Mouse (Mus musculus) mouse embryonic stem cell (cell line): ENCODE data around the gene Dock8.

Experiments used
- in situ Hi-C, 2 experiments: fragments of 300-500 bp; cut with MboI; formaldehyde crosslinking; loops; 1 replicate in 1 of 2; 3 replicates in 1 of 2; pipeline ENCODE4 v1.14.3; 2019 to 2020; ENCODE audit warnings: low sequenced_read_pairs in 2 of 2, low pct_unique_long_range_greater_than_20kb in 1 of 2, mixed read lengths in 1 of 2; ENCODE audit not compliant: unreplicated experiment in 1 of 2

Dock8 gene

GRCm38 (mm10) chr19:25096316-25096715 lies 97.0 kb downstream of the Dock8 start:
- in situ Hi-C loops: no loop called here

GRCm38 (mm10) chr19:25096986-25097385 lies 97.7 kb downstream of the Dock8 start:
- in situ Hi-C loops: no loop called here

- in situ Hi-C loops: no loop called here
Observed at GRCm38 (mm10) chr19:25097506-25097905, 98.2 kb downstream of the Dock8 start.

- in situ Hi-C loops: no loop called here
Observed at GRCm38 (mm10) chr19:25097951-25098350, 98.6 kb downstream of the Dock8 start.

- in situ Hi-C loops: no loop called here
Observed at GRCm38 (mm10) chr19:25098941-25099340, 99.6 kb downstream of the Dock8 start.

- in situ Hi-C loops: loop anchor here (25.0 kb wide), 2 partner anchors 332 to 532 kb away; no protein-coding TSS in a partner anchor
Observed at GRCm38 (mm10) chr19:25105682-25106081, 106.3 kb downstream of the Dock8 start.

GRCm38 (mm10) chr19:25106315-25106714 lies 107.0 kb downstream of the Dock8 start:
- in situ Hi-C loops: loop anchor here (25.0 kb wide), 2 partner anchors 331 to 531 kb away; no protein-coding TSS in a partner anchor

GRCm38 (mm10) chr19:25107417-25107816 lies 108.1 kb downstream of the Dock8 start:
- in situ Hi-C loops: loop anchor here (25.0 kb wide), 2 partner anchors 330 to 530 kb away; no protein-coding TSS in a partner anchor

- in situ Hi-C loops: loop anchor here (25.0 kb wide), 2 partner anchors 326 to 526 kb away; no protein-coding TSS in a partner anchor
Observed at GRCm38 (mm10) chr19:25111591-25112233, 112.4 kb downstream of the Dock8 start.

- in situ Hi-C loops: loop anchor here (25.0 kb wide), 2 partner anchors 320 to 520 kb away; no protein-coding TSS in a partner anchor
Observed at GRCm38 (mm10) chr19:25116981-25117380, 117.6 kb downstream of the Dock8 start.

- in situ Hi-C loops: loop anchor here (25.0 kb wide), 2 partner anchors 315 to 515 kb away; no protein-coding TSS in a partner anchor
Observed at GRCm38 (mm10) chr19:25122417-25122816, 123.1 kb downstream of the Dock8 start.

GRCm38 (mm10) chr19:25123031-25123430 lies 123.7 kb downstream of the Dock8 start:
- in situ Hi-C loops: loop anchor here (25.0 kb wide), 2 partner anchors 314 to 514 kb away; no protein-coding TSS in a partner anchor

GRCm38 (mm10) chr19:25123461-25123860 lies 124.1 kb downstream of the Dock8 start:
- in situ Hi-C loops: loop anchor here (25.0 kb wide), 2 partner anchors 314 to 514 kb away; no protein-coding TSS in a partner anchor

- in situ Hi-C loops: loop anchor here (10.0 to 25.0 kb wide), 2 partner anchors 202 to 505 kb away; no protein-coding TSS in a partner anchor
Observed at GRCm38 (mm10) chr19:25132322-25132721, 133.0 kb downstream of the Dock8 start.

- in situ Hi-C loops: loop anchor here (10.0 to 25.0 kb wide), 2 partner anchors 201 to 503 kb away; no protein-coding TSS in a partner anchor
Observed at GRCm38 (mm10) chr19:25133959-25134358, 134.6 kb downstream of the Dock8 start.

GRCm38 (mm10) chr19:25136171-25136570 lies 136.8 kb downstream of the Dock8 start:
- in situ Hi-C loops: loop anchor here (10.0 to 25.0 kb wide), 2 partner anchors 199 to 501 kb away; no protein-coding TSS in a partner anchor

GRCm38 (mm10) chr19:25137907-25138820 lies 138.8 kb downstream of the Dock8 start:
- in situ Hi-C loops: loop anchor here (10.0 to 25.0 kb wide), 2 partner anchors 197 to 499 kb away; no protein-coding TSS in a partner anchor
